Comparison of ENCODE assay signal across 12 mouse cellular contexts in genomic region chr8:78634523-78635240, GRCm38 (mm10).
DNase-seq lines count a peak whose midpoint lies in the region; ATAC-seq and TF ChIP-seq lines count a peak whose summit lies in the region.
"Had no signal": no experiment of that assay in that cellular context is flagged by ENCODE, and none has a peak within 500 bp of the region (broad histone marks: within the 10 kb centered on the region; RNA-seq: fewer than 3 reads in every experiment).

No protein-coding gene starts in this region.

- H3K4me3 ChIP-seq in layer of hippocampus, adult 2 months: peak overlapping the region; percentile 0; the same call in 1 of the 2 replicates
- no peak overlapping the region for H3K4me3 ChIP-seq in forebrain, embryonic 14.5 days (ENCODE audit: low read depth, low read length)
- H3K4me3 ChIP-seq in hindbrain, embryonic 13.5 days: peak overlapping the region; percentile 23
- H3K4me3 ChIP-seq in midbrain, postnatal 0 days (ENCODE audit: low read depth, low read length): peak overlapping the region; percentile 18; the same call in 1 of the 2 replicates
- H3K4me3 ChIP-seq: heart, embryonic 10.5 days; liver, embryonic 13.5 days had no signal

- 0 out of 2 replicates have a peak overlapping the region, but pooled peaks have one; percentile 13 for H3K9ac ChIP-seq in forebrain, embryonic 14.5 days (ENCODE audit: low read length)
- H3K9ac ChIP-seq in hindbrain, embryonic 13.5 days: 0 out of 2 replicates have a peak overlapping the region, but pooled peaks have one; percentile 24
- H3K9ac ChIP-seq in midbrain, postnatal 0 days (replicated peaks; ENCODE audit: low read length, poor library complexity, severe bottlenecking): no peak overlapping the region
- H3K9ac ChIP-seq: liver, embryonic 13.5 days had no signal

- ATAC-seq in forebrain, embryonic 14.5 days: peak; percentile 73
- ATAC-seq in hindbrain, embryonic 13.5 days (ENCODE audit: low FRiP score): peak; percentile 72
- peak; percentile 49; the same call in 1 of the 2 replicates for ATAC-seq in midbrain, postnatal 0 days (ENCODE audit: low FRiP score)

- no peak overlapping the region; the same call in 1 of the 2 replicates for H3K27ac ChIP-seq in layer of hippocampus, adult 2 months
- H3K27ac ChIP-seq in forebrain, embryonic 14.5 days (ENCODE audit: low read depth, low read length): no peak overlapping the region
- H3K27ac ChIP-seq in hindbrain, embryonic 13.5 days: no peak overlapping the region
- H3K27ac ChIP-seq in midbrain, postnatal 0 days (ENCODE audit: low read depth, low read length): no peak overlapping the region
- H3K27ac ChIP-seq: heart, embryonic 10.5 days; liver, embryonic 13.5 days had no signal

- 40% methylated on average over 17 of the region's 17 CpGs for WGBS in forebrain, embryonic 14.5 days
- 33% methylated on average over 17 of the region's 17 CpGs for WGBS in hindbrain, embryonic 13.5 days
- WGBS in midbrain, postnatal 0 days: 37% methylated on average over 17 of the region's 17 CpGs

- H3K9me3 ChIP-seq in forebrain, embryonic 14.5 days (replicated peaks; ENCODE audit: control insufficient read depth, low read length): no peaks in the 10 kb centered on the region
- no peaks in the 10 kb centered on the region for H3K9me3 ChIP-seq in hindbrain, embryonic 13.5 days
- H3K9me3 ChIP-seq in midbrain, postnatal 0 days (ENCODE audit: low read length): no peaks in the 10 kb centered on the region
- H3K9me3 ChIP-seq: G1E; heart, embryonic 10.5 days; liver, embryonic 13.5 days had no signal

- H3K4me1 ChIP-seq in forebrain, embryonic 14.5 days (ENCODE audit: control insufficient read depth, insufficient read depth, low read length): peaks cover 12% of the 10 kb centered on the region
- H3K4me1 ChIP-seq in hindbrain, embryonic 13.5 days (replicated peaks): peaks cover 32% of the 10 kb centered on the region
- H3K4me1 ChIP-seq in midbrain, postnatal 0 days (ENCODE audit: insufficient read depth, low read length): peaks cover 3% of the 10 kb centered on the region; the same call in 1 of the 2 replicates
- H3K4me1 ChIP-seq: liver, embryonic 13.5 days had no signal

- H3K4me2 ChIP-seq in forebrain, embryonic 14.5 days (ENCODE audit: low read length): peak overlapping the region; percentile 18; the same call in 1 of the 2 replicates
- peak overlapping the region; percentile 47 for H3K4me2 ChIP-seq in hindbrain, embryonic 13.5 days
- peak overlapping the region; percentile 33 for H3K4me2 ChIP-seq in midbrain, postnatal 0 days (ENCODE audit: low read depth, low read length, poor library complexity, severe bottlenecking)
- H3K4me2 ChIP-seq: liver, embryonic 13.5 days had no signal

- no peaks in the 10 kb centered on the region for H3K27me3 ChIP-seq in forebrain, embryonic 14.5 days (replicated peaks; ENCODE audit: control insufficient read depth, insufficient read depth, low read length)
- H3K27me3 ChIP-seq in hindbrain, embryonic 13.5 days: no peaks in the 10 kb centered on the region
- H3K27me3 ChIP-seq in midbrain, postnatal 0 days (ENCODE audit: insufficient read depth, low read length): no peaks in the 10 kb centered on the region
- H3K27me3 ChIP-seq: liver, embryonic 13.5 days had no signal

- DNase-seq in layer of hippocampus, adult 2 months (ENCODE audit: low spot score in 2 of 2): no peak
- no peak for DNase-seq in layer of hippocampus, adult 9-11 months
- DNase-seq in forebrain, embryonic 14.5 days (ENCODE audit: low spot score): peak; percentile 66
- DNase-seq in midbrain, postnatal 0 days (ENCODE audit: low spot score): peak; percentile 41
- DNase-seq in cerebellum, postnatal 36 days: no peak
- DNase-seq in right cerebral cortex, adult 2 months (ENCODE audit: low spot score in 2 of 2): no peak
- DNase-seq: adrenal gland, adult 8-10 months; cerebellum, adult 9-10 months; liver, embryonic 13.5 days had no signal

- no peaks in the 10 kb centered on the region for H3K36me3 ChIP-seq in forebrain, embryonic 14.5 days (ENCODE audit: control insufficient read depth, insufficient read depth, low read length)
- no peaks in the 10 kb centered on the region for H3K36me3 ChIP-seq in hindbrain, embryonic 13.5 days
- no peaks in the 10 kb centered on the region for H3K36me3 ChIP-seq in midbrain, postnatal 0 days (ENCODE audit: insufficient read depth, low read length)
- H3K36me3 ChIP-seq: heart, embryonic 10.5 days; liver, embryonic 13.5 days had no signal

- TF ChIP-seq CTCF in layer of hippocampus, adult 2 months (conservative IDR thresholded peaks at IDR 0.05): no peak
- TF ChIP-seq CTCF in midbrain, postnatal 0 days (IDR thresholded peaks at IDR 0.05): no peak

Comparison
In these comparisons a context has a peak if more than half of its experiments do, and no peak if none do; other contexts are left out.
1. DNase-seq: peak in forebrain, embryonic 14.5 days (single experiment) and midbrain, postnatal 0 days (single experiment); none in layer of hippocampus, adult 2 months (0 of 2), layer of hippocampus, adult 9-11 months (single experiment), cerebellum, postnatal 36 days (0 of 2) and right cerebral cortex, adult 2 months (0 of 2).
2. Peak in every context shown above with its lines, with median percentiles within 50 percentile points of each other: ATAC-seq and H3K4me2 ChIP-seq.